10 mouse cellular contexts compared by ENCODE assay signal in the genomic region with DNA sequence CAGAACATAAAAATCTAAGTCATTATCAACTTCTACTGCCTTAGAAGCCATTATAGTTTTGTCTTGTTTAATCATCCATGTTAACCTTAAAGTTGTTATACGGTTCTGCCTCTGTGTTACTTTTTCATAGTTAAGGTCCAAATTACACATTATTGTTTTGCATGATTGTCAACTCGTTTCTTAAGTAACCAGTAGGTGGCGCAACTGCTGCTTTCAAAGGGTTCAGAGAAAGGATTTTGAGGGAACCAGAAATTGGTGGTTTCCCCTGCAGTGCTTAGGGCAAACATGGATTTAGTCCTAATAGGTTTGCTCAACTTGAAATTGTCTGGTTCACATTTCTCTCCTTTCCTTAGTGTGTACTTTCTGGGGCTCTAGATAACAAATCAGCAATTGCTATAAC.
DNase-seq lines count a peak whose midpoint lies in the region; ATAC-seq and TF ChIP-seq lines count a peak whose summit lies in the region.
"Had no signal": no experiment of that assay in that cellular context is flagged by ENCODE, and none has a peak within 500 bp of the region (broad histone marks: within the 10 kb centered on the region; RNA-seq: fewer than 3 reads in every experiment).

No protein-coding gene starts in this region.

- no peak for ATAC-seq in intestine, embryonic 16.5 days

- H3K4me1 ChIP-seq in intestine, embryonic 16.5 days (ENCODE audit: control insufficient read depth, insufficient read depth, low read length) = no peaks in the 10 kb centered on the region
- H3K4me1 ChIP-seq: embryonic facial prominence, embryonic 12.5 days; lung, embryonic 15.5 days had no signal

- peak; percentile 56 for TF ChIP-seq CTCF in left cerebral cortex, adult 2 months (IDR thresholded peaks at IDR 0.05)

- no peak overlapping the region for H3K4me2 ChIP-seq in intestine, embryonic 16.5 days (ENCODE audit: low read depth, low read length)
- H3K4me2 ChIP-seq: embryonic facial prominence, embryonic 12.5 days; lung, embryonic 15.5 days had no signal

- intact Hi-C loops in left cerebral cortex, adult 2 months (cut with DNase I) = loop anchor here (10.0 kb wide), 1 partner anchor 355 kb away; no protein-coding TSS in a partner anchor

- 30% methylated on average over 3 of the region's 3 CpGs for WGBS in intestine, embryonic 16.5 days

- H3K9ac ChIP-seq in intestine, embryonic 16.5 days (ENCODE audit: low read depth, low read length) = no peak overlapping the region
- H3K9ac ChIP-seq: embryonic facial prominence, embryonic 12.5 days; lung, embryonic 15.5 days had no signal

- peak; percentile 24 to 46 for DNase-seq in cerebellum, postnatal 14 days
- DNase-seq in cerebellum, adult 9-11 months = no peak
- DNase-seq in left cerebral cortex, adult 2 months (ENCODE audit: extremely low spot score in 1 of 2, low spot score in 2 of 2) = peak in 1 of 2 experiments; percentile 6
- no peak for DNase-seq in left cerebral cortex, adult 8-10 months (ENCODE audit: low spot score in 2 of 2)
- peak; percentile 45 for DNase-seq in NIH3T3 (ENCODE audit: low read depth)
- DNase-seq in kidney, postnatal 4 days = peak; percentile 5 to 10
- no peak for DNase-seq in T-cell, adult 2 months (ENCODE audit: low spot score)

- no peaks in the 10 kb centered on the region for H3K36me3 ChIP-seq in intestine, embryonic 16.5 days (ENCODE audit: control insufficient read depth, insufficient read depth, low read length)
- H3K36me3 ChIP-seq: embryonic facial prominence, embryonic 12.5 days; lung, embryonic 15.5 days had no signal

- H3K4me3 ChIP-seq in left cerebral cortex, adult 2 months = no peak overlapping the region
- no peak overlapping the region for H3K4me3 ChIP-seq in intestine, embryonic 16.5 days (ENCODE audit: low read length)
- H3K4me3 ChIP-seq: embryonic facial prominence, embryonic 12.5 days; lung, embryonic 15.5 days had no signal

- H3K27me3 ChIP-seq in intestine, embryonic 16.5 days (replicated peaks; ENCODE audit: control insufficient read depth, insufficient read depth, low read length) = no peaks in the 10 kb centered on the region
- H3K27me3 ChIP-seq: embryonic facial prominence, embryonic 12.5 days; lung, embryonic 15.5 days had no signal

- H3K9me3 ChIP-seq in intestine, embryonic 16.5 days (ENCODE audit: control insufficient read depth, low read length) = no peaks in the 10 kb centered on the region
- H3K9me3 ChIP-seq: embryonic facial prominence, embryonic 12.5 days; lung, embryonic 15.5 days had no signal

- no peak overlapping the region for H3K27ac ChIP-seq in left cerebral cortex, adult 2 months
- no peak overlapping the region for H3K27ac ChIP-seq in intestine, embryonic 16.5 days (ENCODE audit: low read length)
- H3K27ac ChIP-seq: embryonic facial prominence, embryonic 12.5 days; lung, embryonic 15.5 days had no signal

Comparison
In these comparisons a context has a peak if more than half of its experiments do, and no peak if none do; other contexts are left out.
1. DNase-seq: peak in cerebellum, postnatal 14 days (2 of 2), NIH3T3 (single experiment) and kidney, postnatal 4 days (2 of 2); none in cerebellum, adult 9-11 months (single experiment), left cerebral cortex, adult 8-10 months (0 of 2) and T-cell, adult 2 months (single experiment).